Comparison of ENCODE assay signal across 10 mouse cellular contexts in genomic region chr10:86203915-86204314, GRCm38 (mm10).
DNase-seq lines count a peak whose midpoint lies in the region; ATAC-seq and TF ChIP-seq lines count a peak whose summit lies in the region.
"Had no signal": no experiment of that assay in that cellular context is flagged by ENCODE, and none has a peak within 500 bp of the region (broad histone marks: within the 10 kb centered on the region; RNA-seq: fewer than 3 reads in every experiment).

No protein-coding gene starts in this region.

- H3K4me2 ChIP-seq in lung, postnatal 0 days (replicated peaks; ENCODE audit: low read depth, low read length) = no peak overlapping the region
- H3K4me2 ChIP-seq in intestine, postnatal 0 days (replicated peaks; ENCODE audit: low read depth) = no peak overlapping the region
- H3K4me2 ChIP-seq: liver, embryonic 15.5 days had no signal

- no peak overlapping the region for H3K4me3 ChIP-seq in lung, postnatal 0 days (ENCODE audit: low read depth, low read length)
- H3K4me3 ChIP-seq in cerebellum, adult 2 months (replicated peaks; ENCODE audit: insufficient read depth, low read depth, low read length) = no peak overlapping the region
- no peak overlapping the region for H3K4me3 ChIP-seq in heart, adult 2 months
- H3K4me3 ChIP-seq in intestine, postnatal 0 days (ENCODE audit: low read depth, low read length) = no peak overlapping the region
- H3K4me3 ChIP-seq: liver, embryonic 15.5 days had no signal

- H3K79me2 ChIP-seq in heart, adult 2 months (replicated peaks; ENCODE audit: control insufficient read depth, insufficient read depth, low read length) = no peaks in the 10 kb centered on the region

- H3K27ac ChIP-seq in lung, postnatal 0 days (ENCODE audit: low read length) = no peak overlapping the region
- no peak overlapping the region for H3K27ac ChIP-seq in cerebellum, adult 2 months (ENCODE audit: insufficient read depth, low read length)
- H3K27ac ChIP-seq in heart, adult 2 months = peak overlapping the region; percentile 45
- H3K27ac ChIP-seq in intestine, postnatal 0 days (ENCODE audit: low read depth, low read length) = no peak overlapping the region
- H3K27ac ChIP-seq: liver, embryonic 15.5 days had no signal

- no peaks in the 10 kb centered on the region for H3K9me3 ChIP-seq in lung, postnatal 0 days (ENCODE audit: low read length)
- no peaks in the 10 kb centered on the region for H3K9me3 ChIP-seq in intestine, postnatal 0 days (ENCODE audit: control insufficient read depth)
- H3K9me3 ChIP-seq: liver, embryonic 15.5 days had no signal

- peak; percentile 69 to 74 for DNase-seq in lung, adult 18-20 months
- no peak for DNase-seq in lung, postnatal 0 days (ENCODE audit: low spot score)
- DNase-seq in cerebellum, adult 2 months = peak; percentile 47 to 69
- DNase-seq in heart, adult 2 months = peak; percentile 79 to 87
- peak; percentile 72 for DNase-seq in lung, postnatal 25 days (ENCODE audit: low spot score)
- no peak for DNase-seq in MN1 (ENCODE audit: low spot score)
- DNase-seq in spleen, adult 18-20 months = no peak
- DNase-seq: thymus, postnatal 36 days had no signal

- no peak for TF ChIP-seq CTCF in lung, postnatal 0 days (IDR thresholded peaks at IDR 0.05)
- TF ChIP-seq CTCF in cerebellum, adult 2 months (IDR thresholded peaks at IDR 0.05; ENCODE audit: borderline replicate concordance, insufficient read depth, low read depth, low read length) = no peak
- TF ChIP-seq CTCF in heart, adult 2 months (IDR thresholded peaks at IDR 0.05) = no peak
- no peak for TF ChIP-seq CTCF in intestine, postnatal 0 days (IDR thresholded peaks at IDR 0.05; ENCODE audit: low read depth)

- ATAC-seq in lung, postnatal 0 days = no peak
- no peak for ATAC-seq in intestine, postnatal 0 days

- no peak for TF ChIP-seq POLR2A in cerebellum, adult 2 months (IDR thresholded peaks at IDR 0.05; ENCODE audit: borderline replicate concordance, insufficient read depth, low read length)
- TF ChIP-seq POLR2A in heart, adult 2 months (IDR thresholded peaks at IDR 0.05; ENCODE audit: insufficient read depth, low read depth, low read length) = no peak

- intact Hi-C loops in heart, adult 2 months (cut with DNase I) = no loop called here

- H3K4me1 ChIP-seq in lung, postnatal 0 days (ENCODE audit: insufficient read depth, low read depth, low read length) = no peaks in the 10 kb centered on the region
- H3K4me1 ChIP-seq in cerebellum, adult 2 months (ENCODE audit: control insufficient read depth, insufficient read depth, low read length) = peaks cover 7% of the 10 kb centered on the region; the same call in 1 of the 2 replicates
- peaks cover 4% of the 10 kb centered on the region for H3K4me1 ChIP-seq in heart, adult 2 months (ENCODE audit: control insufficient read depth, insufficient read depth, low read length)
- H3K4me1 ChIP-seq in intestine, postnatal 0 days (replicated peaks; ENCODE audit: control insufficient read depth, insufficient read depth, low read length) = no peaks in the 10 kb centered on the region
- H3K4me1 ChIP-seq: liver, embryonic 15.5 days had no signal

- H3K27me3 ChIP-seq in lung, postnatal 0 days (replicated peaks; ENCODE audit: insufficient read depth, low read length) = no peaks in the 10 kb centered on the region
- no peaks in the 10 kb centered on the region for H3K27me3 ChIP-seq in cerebellum, adult 2 months (ENCODE audit: control insufficient read depth, insufficient read depth, low read length)
- no peaks in the 10 kb centered on the region for H3K27me3 ChIP-seq in heart, adult 2 months (ENCODE audit: control insufficient read depth, insufficient read depth, low read length)
- H3K27me3 ChIP-seq in intestine, postnatal 0 days (replicated peaks; ENCODE audit: control insufficient read depth, insufficient read depth, low read length) = no peaks in the 10 kb centered on the region
- H3K27me3 ChIP-seq: liver, embryonic 15.5 days had no signal

- no peak for TF ChIP-seq EP300 in lung, postnatal 0 days (IDR thresholded peaks at IDR 0.05)
- TF ChIP-seq EP300 in heart, adult 2 months (IDR thresholded peaks at IDR 0.05; ENCODE audit: insufficient read depth, low read depth, low read length) = no peak

- H3K36me3 ChIP-seq in lung, postnatal 0 days (ENCODE audit: insufficient read depth, low read length) = no peaks in the 10 kb centered on the region
- H3K36me3 ChIP-seq in heart, adult 2 months (ENCODE audit: control insufficient read depth, insufficient read depth, low read length) = no peaks in the 10 kb centered on the region
- no peaks in the 10 kb centered on the region for H3K36me3 ChIP-seq in intestine, postnatal 0 days (ENCODE audit: control insufficient read depth, insufficient read depth)
- H3K36me3 ChIP-seq: liver, embryonic 15.5 days had no signal

- H3K9ac ChIP-seq in lung, postnatal 0 days (replicated peaks; ENCODE audit: low read depth) = no peak overlapping the region
- H3K9ac ChIP-seq in heart, adult 2 months (ENCODE audit: low read depth, low read length) = no peak overlapping the region
- H3K9ac ChIP-seq in intestine, postnatal 0 days (ENCODE audit: low read depth, low read length) = no peak overlapping the region
- H3K9ac ChIP-seq: liver, embryonic 15.5 days had no signal

Comparison
In these comparisons a context has a peak if more than half of its experiments do, and no peak if none do; other contexts are left out.
1. DNase-seq: peak in lung, adult 18-20 months (2 of 2), cerebellum, adult 2 months (2 of 2), heart, adult 2 months (2 of 2) and lung, postnatal 25 days (single experiment); none in lung, postnatal 0 days (single experiment), MN1 (single experiment) and spleen, adult 18-20 months (0 of 2).